Mouse (Mus musculus): Measurements from ENCODE around the gene Glb1.

Gene Glb1

DNA sequence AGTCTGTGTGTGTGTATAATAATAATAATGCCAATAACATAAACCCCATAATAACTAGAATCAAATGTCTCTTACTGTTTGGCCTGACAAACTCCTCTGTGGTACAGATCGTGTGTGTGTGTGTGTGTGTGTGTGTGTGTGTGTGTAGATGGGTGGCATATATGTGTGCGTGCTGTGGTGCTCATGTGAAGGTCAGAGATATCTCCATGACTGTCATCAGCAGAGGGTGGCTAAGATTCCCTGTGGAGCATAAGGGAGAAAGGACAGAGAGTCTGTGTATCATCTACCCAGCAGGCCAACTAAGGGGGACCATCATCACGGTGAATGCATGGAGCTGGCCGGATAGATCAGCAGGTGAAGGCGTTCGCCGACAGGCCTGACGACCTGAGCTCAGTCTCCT, 46.0 kb downstream of the Glb1 start:
- DNase-seq, result no peak

DNA sequence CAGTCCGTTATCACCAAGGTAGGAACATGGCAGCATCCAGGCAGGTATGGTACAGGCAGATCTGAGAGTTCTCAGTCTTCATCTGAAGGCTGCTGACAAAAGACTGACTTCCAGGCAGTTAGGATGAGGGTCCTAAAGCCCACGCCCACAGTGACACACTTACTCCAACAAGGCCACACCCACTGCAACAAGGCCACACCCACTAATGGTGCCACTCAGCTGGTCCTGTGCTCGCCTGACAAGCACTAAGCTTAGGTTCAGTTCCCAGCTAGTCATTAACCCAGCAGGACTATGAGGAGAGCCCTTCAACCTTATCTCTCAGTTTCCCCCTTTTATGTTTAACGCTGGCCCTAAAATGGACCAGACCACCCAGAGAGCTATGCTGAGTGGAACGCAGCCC, 47.8 kb downstream of the Glb1 start:
- DNase-seq, result no peak

DNA sequence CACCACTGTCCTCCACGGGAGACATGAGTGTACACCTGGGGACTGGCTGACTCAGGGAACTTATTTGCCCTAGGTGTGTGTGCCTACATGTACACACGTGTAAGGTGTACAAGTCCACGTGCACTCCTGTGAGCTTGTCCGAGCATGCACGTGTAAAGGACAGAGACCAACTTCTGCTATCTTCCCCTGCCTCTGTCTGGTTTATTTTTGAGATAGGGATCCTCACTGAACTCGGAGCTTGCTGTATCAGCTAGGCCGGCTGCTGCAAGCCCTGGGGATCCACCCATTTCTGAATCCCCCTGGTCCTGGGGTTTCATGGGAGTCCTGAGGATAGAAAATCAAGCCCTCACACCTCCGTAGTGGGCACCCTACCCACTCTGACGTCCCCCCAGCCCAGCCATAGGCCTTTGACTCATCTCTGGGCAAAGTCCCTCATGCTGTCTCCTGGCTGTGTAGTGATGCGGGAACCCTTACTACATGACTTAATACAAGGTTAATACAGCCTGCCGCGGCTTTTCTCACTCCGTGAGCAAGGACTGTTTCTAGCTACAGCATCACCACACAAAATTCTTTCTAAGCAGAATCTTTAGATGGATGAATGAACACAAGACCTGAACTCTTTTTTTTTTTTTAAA, 48.4 kb downstream of the Glb1 start:
- DNase-seq, result no peak

DNA sequence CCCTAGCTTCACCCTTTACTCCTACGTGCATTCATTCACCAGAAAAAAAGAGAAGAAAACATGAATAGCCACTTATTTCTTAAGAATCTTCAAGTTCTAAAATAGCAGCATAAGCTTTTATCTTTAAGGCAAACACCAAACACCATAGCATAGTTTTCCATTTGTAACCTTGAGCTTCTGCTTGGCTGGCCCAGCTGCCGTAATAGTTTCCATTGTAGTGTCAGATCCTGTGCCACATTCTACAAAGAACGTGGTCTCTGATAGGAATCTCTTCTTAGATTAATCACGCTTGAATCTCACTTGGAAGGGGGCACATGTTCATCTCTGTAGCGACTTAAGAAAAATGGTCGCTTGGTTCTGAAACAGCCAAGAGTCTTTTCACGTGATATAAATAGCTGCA, 50.7 kb downstream of the Glb1 start:
- DNase-seq, result no peak

DNA sequence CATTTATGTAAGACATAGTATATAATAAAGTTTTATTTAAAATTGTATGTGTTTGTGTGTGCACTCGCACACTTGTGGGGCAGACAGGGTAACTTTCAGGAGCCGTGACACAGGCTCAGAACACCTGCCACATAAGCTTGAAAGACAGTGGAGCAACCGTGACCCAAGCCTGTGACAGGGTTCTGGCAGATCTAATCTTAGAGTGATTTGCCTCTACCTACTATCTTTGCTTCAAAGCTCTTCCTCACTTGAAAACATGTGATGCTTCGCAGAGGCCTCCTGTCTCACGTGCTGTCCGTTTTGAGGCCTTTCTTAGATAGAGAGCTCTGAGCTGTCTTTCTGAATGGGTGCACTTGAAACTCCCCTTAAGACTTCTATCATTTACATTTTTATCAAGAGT, 51.5 kb downstream of the Glb1 start:
- no peak for DNase-seq

DNA sequence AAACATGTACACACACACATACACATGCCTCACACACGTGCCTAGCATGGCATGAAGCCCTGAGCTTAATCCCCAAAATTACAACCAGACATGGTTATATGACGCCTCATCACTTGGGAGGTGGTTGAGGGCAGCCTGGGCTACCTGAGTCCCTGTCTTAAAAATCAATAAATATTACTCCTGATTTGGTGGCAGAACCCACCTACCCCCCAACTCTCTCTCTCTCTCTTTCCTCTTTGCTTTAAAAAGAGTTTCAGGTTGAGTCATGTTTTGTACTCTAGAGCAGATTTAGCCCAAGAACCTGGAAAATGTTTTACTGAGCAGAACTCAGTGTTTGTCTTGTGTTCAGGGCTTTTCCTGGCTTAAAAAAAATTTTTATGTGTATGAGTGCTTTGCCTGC, 54.5 kb downstream of the Glb1 start:
- no peak for DNase-seq

DNA sequence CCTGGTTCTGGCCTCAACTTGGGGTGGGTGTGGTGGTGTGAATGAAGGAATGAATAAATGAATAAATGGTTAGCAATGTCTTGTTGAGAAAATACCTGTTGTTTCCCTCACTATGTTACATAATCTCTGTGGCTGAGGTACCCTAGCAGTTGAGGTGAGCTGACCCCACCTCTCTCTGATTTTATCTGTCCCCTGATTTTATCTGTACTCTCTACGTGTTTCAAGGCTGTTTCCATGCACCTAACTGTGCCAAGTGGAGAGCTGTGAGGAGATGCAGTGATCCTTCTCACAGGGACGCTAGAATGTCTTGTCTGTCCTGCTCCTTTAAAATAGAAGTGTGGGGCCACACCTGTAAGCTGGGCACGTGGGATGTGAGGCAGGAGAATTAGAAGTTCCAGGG, 57.6 kb downstream of the Glb1 start:
- DNase-seq, result no peak

DNA sequence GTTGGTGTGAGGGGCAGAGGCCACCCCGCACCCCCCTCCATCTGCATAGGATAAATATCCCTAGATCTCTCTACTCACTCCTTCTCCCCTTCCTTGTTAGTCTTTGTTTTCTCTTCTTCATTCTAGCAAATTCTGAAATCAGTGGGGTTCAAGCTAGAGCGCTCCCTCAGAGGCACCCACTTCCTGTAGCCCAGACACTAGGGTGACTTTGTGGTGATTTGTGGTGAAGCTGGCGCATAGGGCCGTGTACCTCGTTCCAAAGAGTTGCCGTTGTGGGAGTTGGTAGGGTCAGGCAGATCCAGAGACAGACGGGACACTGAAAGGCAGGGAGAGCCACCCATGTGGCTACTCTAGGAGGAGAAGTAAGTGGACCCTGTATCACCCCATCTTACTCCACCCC, 61.7 kb downstream of the Glb1 start:
- DNase-seq, result no peak

DNA sequence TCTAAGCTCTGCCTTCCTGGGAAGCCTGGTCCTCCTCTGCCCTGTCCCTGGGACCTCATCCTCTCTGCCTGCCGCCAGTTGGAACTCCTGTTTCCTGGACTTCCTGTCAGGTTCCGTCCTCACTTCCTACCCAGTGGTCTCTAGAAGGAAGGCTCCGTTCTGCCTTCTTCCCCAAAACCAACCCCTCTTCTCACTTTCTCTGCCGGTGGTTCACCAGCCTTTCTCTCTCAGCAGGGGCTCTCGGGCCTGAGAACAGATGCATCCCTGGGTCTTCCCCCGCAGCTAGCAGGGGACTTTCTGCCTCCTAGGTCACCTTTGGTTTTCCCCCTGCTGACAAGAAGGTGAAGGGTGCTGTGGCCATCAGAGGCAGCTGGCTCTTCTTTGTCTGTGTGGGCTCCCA, 64.6 kb downstream of the Glb1 start:
- no peak for DNase-seq

DNA sequence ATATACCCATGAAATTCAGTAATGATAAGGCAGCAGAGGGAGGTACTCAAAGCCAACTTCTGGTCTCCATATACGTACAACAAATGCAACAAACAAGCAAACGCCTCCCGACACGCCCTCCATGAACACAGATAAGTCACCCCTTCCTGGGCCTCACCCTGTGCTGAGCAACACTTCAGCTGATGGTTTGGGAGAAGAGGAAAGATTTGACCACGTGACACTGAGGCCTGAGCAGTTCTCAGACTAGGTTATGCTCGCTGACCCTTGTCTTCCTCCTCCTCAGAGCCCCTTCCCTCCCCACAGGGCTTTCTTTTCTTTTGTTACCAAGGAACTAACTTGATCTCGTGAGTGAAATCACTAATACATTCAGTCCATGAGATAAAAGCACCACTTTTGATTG, 66.0 kb downstream of the Glb1 start:
- DNase-seq, result no peak

DNA sequence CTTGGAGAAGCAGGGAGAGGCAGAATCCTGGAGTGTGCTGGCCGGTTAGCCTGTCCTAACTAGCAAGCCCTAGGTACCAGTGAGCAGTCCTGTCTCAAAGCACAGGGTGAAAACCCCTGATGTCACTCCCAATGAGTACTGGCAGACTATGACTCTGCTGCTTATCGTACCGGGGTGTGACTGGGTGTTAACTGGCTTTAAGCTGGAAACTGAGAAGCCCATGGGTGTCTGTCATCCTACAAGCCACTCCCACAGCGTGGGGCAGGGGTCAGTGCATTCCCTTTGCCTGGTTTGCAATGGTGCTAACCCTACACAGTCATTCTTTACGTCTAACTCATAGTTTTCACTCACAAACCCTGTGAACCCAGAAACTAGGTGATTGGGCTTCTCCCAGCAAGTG, 67.3 kb downstream of the Glb1 start:
- no peak for DNase-seq

DNA sequence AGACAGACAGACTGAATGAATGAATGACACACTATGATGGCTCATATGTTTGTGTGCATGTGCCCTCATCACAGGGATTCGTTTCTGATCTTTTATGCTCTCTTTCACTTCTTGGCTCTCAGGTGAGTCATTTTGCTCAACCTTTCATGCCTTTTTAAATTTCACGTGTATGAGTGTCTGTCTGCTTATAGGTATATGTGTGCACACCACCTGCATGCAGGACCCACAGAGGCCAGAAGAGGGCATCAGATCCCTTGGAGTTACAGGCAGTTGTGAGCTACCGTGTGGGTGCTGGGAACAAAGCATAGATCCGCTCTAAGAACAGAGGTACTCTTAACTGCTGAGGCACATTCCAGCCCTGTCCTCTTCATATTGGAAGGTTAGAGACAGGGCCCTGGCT, 67.8 kb downstream of the Glb1 start:
- no peak for DNase-seq

DNA sequence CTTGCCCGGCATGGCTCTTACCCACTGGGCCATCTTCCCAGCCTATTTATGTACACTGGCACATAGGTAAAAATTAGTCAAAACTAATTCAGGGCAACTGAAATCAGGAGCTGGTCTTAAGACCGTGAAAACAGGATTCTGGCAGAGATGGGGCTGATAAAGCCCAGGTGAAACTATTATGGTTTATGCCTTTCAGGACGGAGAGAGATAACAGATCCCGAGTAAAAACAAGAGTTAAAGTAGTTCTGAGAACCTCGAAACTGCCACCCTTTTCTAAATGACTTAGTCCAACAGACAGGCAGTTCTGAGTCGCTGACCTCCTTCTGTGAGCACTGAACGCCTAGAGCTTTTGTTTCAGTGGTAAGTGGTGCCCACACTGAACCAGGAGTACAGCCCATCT, 71.0 kb downstream of the Glb1 start:
- no peak for DNase-seq

DNA sequence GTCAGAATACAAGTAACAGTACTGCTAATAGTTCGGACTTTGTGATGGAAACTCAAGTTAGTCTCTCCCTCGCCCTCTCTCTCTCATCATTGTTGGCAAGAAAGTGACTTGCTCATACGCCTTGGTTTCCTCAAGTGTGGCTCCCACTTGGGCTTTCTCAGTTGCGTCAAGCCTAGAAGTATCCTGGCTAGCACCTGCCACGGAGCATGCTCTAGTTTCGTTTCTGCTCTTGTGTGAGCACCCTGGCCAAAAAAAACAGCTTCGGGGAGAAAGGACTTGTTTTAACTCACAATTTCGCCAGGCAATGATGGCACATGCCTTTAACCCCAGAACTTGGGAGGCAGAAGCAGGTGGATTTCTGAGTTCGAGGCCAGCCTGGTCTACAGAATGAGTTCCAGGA, 76.1 kb downstream of the Glb1 start:
- DNase-seq, result no peak

DNA sequence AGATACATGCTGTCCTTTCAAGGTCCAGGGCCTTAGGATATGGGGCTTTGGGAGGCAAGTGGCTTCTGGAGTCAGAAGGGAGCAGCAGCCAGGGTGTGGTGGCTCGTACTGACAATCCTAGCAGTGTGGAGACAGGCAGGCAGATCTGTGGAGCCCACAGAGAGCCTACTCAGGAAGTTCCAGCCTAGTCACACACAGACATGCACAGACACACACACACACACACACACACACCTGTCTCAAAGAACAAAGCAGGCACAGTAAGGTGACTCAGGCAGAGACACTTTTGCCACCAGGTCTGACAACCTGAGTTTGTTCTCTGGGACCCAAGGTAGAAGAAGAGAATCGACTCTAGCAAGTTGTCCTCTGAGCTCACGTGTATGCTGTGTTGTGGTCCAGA, 80.1 kb downstream of the Glb1 start:
- no peak for DNase-seq

DNA sequence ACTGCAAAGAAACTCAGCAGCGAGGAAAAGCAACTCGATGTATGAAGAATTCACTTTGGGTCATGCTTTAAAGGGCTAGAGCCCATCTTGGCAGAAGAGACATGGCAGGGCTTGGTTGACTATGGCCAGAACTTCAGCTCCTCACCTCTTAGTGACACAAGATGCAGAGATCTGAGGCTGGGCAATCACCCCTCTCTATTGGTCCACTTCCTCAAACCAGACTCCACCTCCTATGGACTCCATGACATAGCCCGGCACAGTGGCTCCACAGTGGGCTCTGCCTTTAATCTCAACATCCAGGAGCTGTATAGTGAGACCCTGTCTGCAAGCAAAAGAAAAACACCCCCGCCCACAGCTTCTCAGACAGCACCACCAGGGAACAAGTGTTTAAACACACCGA, 83.9 kb downstream of the Glb1 start:
- no peak for DNase-seq

DNA sequence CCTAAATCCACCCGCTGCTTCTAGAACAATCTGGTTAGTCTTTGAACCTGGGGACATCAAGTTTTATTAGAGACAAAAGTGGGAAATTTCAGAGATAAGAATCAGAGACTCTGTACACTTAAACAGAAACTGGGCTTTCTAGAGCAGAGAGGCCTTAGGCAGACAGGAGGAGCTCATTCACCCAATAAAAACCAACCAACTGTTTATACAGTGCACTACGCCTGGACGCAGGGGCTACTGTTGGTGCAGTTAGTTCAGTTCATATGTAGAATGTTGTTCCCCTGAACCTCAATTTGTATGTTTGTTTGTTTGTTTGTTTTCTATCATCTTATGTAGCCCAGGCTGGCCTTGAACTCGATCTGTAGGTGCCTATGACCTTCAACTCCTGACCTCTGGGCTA, 85.9 kb downstream of the Glb1 start:
- DNase-seq, result no peak

DNA sequence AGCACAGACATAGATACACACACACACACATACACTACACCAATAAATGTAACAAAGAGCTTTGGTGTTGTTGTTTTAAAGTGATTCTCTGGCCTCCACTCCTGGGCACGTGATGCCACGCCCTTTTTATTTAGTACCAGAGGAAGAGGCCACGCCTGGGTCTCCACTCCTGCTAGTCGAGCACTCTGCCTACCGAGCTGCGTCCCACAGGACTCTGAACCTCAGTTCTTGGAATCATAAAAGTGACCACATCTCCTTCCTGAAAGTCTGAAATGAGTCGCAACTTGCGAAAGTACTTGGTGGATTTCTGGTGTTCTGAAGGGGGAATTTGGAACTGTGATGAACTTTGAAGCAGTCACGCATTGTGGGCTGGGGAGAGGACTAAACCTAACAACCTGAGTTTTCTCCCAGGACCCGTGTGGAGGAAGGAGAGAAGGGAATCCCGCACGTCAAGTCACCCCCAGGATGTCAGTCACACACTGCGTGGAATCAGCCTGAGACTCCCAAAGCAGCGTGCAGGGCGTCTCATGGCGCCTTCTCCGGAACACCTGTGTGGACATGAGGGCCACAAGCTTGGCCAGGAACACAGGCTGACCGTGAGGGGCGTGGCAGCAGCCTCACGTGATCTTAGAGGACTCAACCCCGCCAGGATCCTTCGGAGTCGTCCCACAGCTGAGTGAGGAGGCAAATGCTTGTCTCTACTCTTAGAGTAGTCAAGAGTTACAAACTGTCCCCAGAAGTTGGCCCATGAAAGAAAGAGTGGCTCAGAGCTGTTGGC, 86.8 kb downstream of the Glb1 start:
- DNase-seq, result no peak

DNA sequence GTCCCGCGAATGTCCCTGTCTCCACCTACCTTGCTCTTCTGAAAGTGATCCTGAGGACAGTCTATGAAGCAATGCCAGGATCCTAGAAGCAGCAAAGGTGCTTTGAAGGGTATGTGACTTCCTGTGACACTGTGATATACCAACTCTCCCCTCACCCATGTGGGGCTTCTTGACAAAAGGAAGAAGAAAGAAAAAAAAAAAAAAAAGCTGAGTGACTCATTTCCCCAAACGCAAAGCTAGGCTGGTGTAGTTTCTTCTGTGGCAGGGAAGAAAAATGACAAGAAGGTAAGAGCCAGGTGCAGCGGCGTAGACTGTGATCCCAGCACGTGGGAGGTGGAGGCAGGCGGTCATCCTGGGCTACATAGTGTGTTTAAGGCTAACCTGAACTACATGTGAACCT, 95.6 kb downstream of the Glb1 start:
- DNase-seq, result no peak

DNA sequence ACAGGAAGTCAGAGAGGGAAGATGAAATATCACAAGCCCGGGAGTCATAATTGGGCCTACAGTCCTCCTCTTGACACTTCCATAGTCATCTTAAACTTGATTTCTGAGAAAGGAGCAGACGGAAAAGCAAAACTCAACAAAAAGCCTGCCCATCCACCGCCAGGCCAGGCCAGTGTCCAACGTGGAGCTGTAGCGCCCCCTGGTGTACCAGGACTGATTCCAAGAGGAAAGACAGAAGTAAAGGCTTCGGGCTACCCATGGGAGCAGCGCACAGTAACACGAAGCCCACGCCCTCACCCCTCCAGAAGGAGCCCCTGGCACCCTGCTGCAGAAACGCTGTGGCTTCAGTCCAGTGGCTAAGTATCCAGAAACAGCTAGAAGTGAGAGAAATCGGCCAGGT, 97.3 kb downstream of the Glb1 start:
- peak; percentile 62 for DNase-seq

DNA sequence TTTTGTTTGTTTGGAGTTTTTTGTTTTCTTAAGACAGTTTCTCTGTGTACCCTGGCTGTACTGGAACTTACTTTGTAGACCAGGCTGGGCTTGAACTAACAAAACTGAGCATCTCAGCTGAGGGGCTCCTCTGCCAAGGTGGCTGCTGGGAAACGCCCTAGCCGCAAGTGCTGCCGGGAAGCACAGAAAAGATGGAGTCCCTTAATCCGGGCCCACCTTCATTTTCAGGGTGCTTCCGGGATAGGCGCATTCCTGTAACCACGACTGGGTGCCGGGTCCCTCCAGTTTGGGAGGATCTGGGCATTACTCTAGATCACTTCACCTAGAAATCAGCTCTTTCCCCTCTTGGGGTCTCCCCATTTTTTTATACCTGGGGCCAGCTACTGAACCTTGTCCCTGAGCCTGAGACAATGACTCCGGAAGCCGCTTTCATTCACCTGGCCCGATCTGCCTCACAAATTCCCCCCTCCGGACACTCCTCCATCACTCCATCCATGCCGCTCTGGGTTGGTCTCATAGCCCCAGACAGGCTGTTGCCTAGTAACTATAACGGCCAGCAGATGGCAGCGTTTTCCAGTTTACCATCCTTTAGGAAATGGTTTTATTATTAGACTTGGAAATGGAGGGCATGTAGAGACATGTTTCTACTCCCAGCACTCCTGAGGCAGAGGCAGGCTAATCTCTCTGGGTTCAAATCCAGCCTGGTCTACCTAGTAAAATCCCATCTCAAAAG, 99.1 kb downstream of the Glb1 start:
- no peak for DNase-seq

DNA sequence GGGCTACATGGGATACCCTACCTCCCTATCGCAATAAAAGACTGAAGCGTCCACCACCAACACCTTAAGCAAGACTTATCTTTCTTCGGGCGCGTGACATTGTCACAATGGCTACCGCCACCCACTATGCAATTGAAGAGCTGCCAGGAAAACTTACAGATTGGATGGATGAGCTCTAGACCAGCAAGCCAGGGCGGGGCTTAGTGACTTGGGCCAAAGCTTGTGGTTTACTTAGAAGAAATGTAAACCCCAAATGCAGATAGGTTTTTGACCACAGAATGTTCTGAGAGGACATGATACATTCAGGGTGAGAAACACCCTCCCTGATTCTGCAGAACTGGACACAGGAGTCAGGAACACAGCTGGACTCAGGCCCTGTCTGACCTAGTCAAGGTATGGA, 100.2 kb downstream of the Glb1 start:
- DNase-seq, result no peak

DNA sequence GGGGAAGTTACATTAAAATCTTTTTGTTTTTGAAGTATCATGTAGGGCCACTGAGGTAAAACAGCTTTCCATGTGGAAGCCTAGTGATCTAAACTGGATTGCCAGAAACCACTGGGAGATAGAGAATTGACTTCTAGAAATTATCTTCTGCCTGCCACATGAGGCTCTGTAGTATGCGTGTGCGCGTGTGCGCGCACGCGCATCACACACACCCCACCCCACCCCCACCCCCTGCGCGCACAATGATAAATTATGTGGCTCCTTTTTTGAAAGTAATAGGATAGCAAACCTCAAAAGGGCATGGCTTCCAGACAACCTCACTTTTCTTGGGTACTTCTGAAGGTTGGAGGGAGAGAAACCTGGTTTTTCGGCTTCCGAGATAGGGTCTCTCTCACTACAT, 101.0 kb downstream of the Glb1 start:
- DNase-seq, result no peak

DNA sequence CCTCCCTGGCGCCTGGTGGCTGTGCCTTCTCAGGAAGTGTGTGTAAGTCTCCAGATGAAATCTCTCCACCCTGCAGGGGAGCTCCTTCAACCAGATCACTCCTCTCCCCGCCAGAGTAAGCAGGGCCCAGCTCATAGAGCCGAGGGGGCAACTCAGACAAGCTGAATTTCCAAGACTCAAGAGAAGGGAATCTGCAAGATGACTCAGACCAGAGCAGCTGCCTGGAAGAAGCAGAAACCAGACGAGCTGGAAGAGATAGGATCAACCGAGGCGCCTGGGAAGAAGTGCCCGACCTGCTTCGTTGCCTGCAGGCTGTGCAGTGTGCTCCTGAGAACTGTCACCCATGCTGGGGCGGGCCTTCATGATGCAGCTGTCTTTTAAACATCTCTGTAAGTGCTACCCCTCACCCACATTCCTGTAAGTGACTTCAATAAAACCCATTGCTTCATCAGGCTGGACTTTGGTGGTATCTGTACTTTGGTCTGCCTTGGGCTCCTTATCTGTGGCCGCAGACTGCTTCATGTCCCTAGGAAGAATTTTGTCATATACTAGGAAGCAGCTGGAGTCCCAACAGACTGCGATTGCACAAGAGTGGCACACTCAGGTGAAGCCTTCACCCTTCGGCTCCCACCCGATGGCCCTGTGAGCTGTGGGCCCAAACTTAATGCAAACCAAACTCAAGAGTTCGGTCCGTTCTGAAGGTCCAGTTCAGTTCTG, 102.0 kb downstream of the Glb1 start:
- DNase-seq, result no peak

Measured in right cerebral cortex, postnatal 25 days (tissue).